Mouse (Mus musculus) olfactory bulb, adult 2 months (tissue): ENCODE measurements around the gene Gps2. TPM values are rescaled to one million over a fixed set of nuclear protein-coding genes. Genes with fewer than 3 reads are reported as not detected.

Source experiments
- H3K27ac ChIP-seq: fragments of 200-500 bp; 2 replicates; pipeline ENCODE4 v1.5.1; 2012; ENCODE audit warnings: low read depth, low read length; ENCODE audit not compliant: insufficient read depth
- H3K4me1 ChIP-seq: fragments of 200-500 bp; 2 replicates; pipeline ENCODE4 v1.6.1; 2012; ENCODE audit warnings: low read length; ENCODE audit not compliant: control insufficient read depth, insufficient read depth
- H3K4me3 ChIP-seq: fragments of 200-500 bp; 2 replicates; pipeline ENCODE4 v1.5.1; 2012; ENCODE audit warnings: mild to moderate bottlenecking, low read depth, low read length, moderate library complexity; ENCODE audit not compliant: insufficient read depth
- CTCF ChIP-seq: fragments of 200-500 bp; IDR thresholded peaks from 2 replicates; pipeline ENCODE4 v1.5.1; 2012; ENCODE audit warnings: low read depth, mild to moderate bottlenecking, low read length, moderate library complexity; ENCODE audit not compliant: insufficient read depth
- POLR2A ChIP-seq: fragments of 200-500 bp; IDR thresholded peaks from 2 replicates; pipeline ENCODE4 v1.6.1; 2012; ENCODE audit warnings: mild to moderate bottlenecking, low read depth, low read length, moderate library complexity; ENCODE audit not compliant: insufficient read depth
- WGBS: fragments of 180-500 bp; shearing (Covaris S2); methylation state at CpG from one replicate; pipeline ENCODE4 v1.1.7; 2018; 5-methylcytosine and 5-hydroxymethylcytosine counted together
- polyA plus RNA-seq: library from polyadenylated mRNA; stranded (reverse); fragments of >200 nt; gene quantifications from 2 replicates; pipeline ENCODE4 v1.2.4, GENCODE M21; 2012; ENCODE audit warnings: low replicate concordance; ENCODE audit not compliant: missing spikeins, insufficient read depth, insufficient read length

Gene Gps2
- polyA plus RNA-seq, 1 experiment = not detected

GRCm38 (mm10) chr11:69901406-69901846, 12.3 kb upstream of the Gps2 start:
- H3K27ac ChIP-seq = peak overlapping the region; percentile 92
- peak overlapping the region; percentile 67 for H3K4me3 ChIP-seq
- peaks cover 14% of the 10 kb centered on the region for H3K4me1 ChIP-seq
- WGBS = under 1% methylated on average over 42 of the region's 42 CpGs
- TF ChIP-seq POLR2A (no peak; the same call in 1 of the 2 replicates), CTCF (no peak)

- WGBS = under 1% methylated on average over 39 of the region's 39 CpGs
- TF ChIP-seq POLR2A (no peak), CTCF (no peak)
- Histone ChIP-seq H3K4me1 (peaks cover 14% of the 10 kb centered on the region), H3K27ac (no peak overlapping the region), H3K4me3 (peak overlapping the region; percentile 67)
These were observed 11.7 kb upstream of the Gps2 start for GRCm38 (mm10) chr11:69901993-69902392.

- Histone ChIP-seq H3K27ac (no peak overlapping the region), H3K4me1 (peaks cover 14% of the 10 kb centered on the region), H3K4me3 (no peak overlapping the region)
- no peak for TF ChIP-seq CTCF
- TF ChIP-seq POLR2A = no peak
- 80% methylated on average over 13 of the region's 13 CpGs for WGBS
These were observed 10.7 kb upstream of the Gps2 start for GRCm38 (mm10) chr11:69902972-69903371.

GRCm38 (mm10) chr11:69904311-69904710, 9.4 kb upstream of the Gps2 start:
- TF ChIP-seq POLR2A (no peak), CTCF (no peak)
- Histone ChIP-seq H3K4me3 (no peak overlapping the region), H3K4me1 (peaks cover 14% of the 10 kb centered on the region), H3K27ac (no peak overlapping the region)
- WGBS = 93% methylated on average over 9 of the region's 9 CpGs

DNA sequence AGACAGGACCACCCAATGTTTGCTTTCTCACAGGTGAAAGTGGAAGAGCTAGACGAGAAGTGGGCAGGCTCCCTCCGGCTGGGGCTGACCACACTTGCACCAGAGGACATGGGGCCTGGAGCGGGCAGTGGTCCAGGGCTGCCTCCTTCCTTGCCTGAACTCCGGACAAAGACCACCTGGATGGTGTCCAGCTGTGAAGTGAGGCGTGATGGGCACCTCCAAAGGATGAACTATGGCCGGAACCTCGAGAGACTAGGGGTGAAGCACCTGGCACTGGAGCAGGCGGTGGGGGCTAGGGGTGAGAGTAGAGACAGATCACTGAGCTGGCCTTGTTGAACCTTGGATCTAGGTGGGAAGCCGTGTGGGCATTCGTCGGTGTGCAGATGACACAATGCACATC, 5.0 kb upstream of the Gps2 start:
- TF ChIP-seq POLR2A (no peak), CTCF (no peak)
- Histone ChIP-seq H3K27ac (no peak overlapping the region), H3K4me3 (no peak overlapping the region), H3K4me1 (peaks cover 7% of the 10 kb centered on the region)
- 86% methylated on average over 11 of the region's 11 CpGs for WGBS

DNA sequence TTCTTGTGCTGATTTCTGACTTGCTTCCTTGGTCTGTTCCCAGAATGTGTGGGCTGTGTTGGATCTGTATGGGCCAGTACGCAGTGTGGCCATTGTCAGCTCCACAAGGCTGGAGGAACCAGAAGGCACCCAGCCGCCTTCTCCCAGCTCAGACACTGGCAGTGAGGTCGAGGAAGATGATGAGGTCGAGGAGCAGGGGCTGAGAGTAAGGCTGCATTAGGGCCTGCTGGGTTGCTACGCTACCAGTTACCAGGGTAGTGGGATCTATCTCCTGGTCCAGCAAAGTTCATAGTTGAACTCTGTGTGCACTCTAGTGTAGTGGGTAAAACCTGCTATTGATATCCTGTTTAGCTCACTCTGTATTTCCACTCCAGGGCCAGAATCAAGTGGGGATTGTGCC, 4.5 kb upstream of the Gps2 start:
- Histone ChIP-seq H3K4me3 (no peak overlapping the region), H3K4me1 (peaks cover 8% of the 10 kb centered on the region), H3K27ac (no peak overlapping the region)
- TF ChIP-seq POLR2A = no peak
- TF ChIP-seq CTCF = no peak
- WGBS = 90% methylated on average over 5 of the region's 5 CpGs

- Histone ChIP-seq H3K4me1 (peaks cover 13% of the 10 kb centered on the region), H3K27ac (no peak overlapping the region), H3K4me3 (no peak overlapping the region)
- WGBS = 94% methylated on average over 8 of the region's 8 CpGs
- no peak for TF ChIP-seq CTCF
- TF ChIP-seq POLR2A = no peak
These were observed 3.5 kb upstream of the Gps2 start for GRCm38 (mm10) chr11:69910177-69910576.

DNA sequence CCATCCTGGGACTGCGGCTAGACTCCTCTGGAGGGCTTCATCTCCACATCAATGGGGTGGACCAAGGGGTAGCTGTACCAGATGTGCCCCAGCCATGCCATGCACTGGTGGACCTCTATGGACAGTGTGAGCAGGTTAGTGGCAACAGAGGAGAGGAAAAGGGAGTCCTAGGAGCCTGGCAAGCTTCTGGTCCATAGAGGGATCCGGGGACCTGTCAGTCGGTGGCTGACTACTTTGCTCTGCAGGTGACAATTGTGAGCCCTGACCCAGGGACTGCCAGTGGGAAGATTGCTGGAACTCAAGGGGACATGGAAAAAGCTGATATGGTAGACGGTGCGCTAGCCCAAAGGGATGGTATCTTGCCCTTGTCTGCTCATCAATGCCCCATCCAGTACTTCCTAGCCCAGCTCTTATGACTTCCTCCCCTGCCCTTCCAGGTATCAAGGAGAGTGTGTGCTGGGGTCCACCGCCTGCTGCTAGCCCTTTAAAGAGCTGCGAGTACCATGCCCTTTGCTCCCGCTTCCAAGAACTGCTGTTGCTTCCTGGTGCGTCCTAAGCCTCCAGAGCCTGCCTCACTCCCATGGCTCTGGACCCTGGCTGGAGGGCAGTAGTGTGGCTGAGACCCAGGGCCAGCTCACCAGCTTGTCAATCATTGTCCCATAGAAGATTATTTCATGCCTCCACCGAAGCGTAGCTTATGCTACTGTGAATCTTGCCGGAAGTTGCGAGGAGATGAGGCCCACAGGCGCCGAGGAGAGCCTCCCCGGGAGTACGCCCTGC, 2.7 kb upstream of the Gps2 start:
- TF ChIP-seq POLR2A (no peak), CTCF (no peak)
- WGBS = 90% methylated on average over 17 of the region's 17 CpGs
- H3K4me3 ChIP-seq = no peak overlapping the region

DNA sequence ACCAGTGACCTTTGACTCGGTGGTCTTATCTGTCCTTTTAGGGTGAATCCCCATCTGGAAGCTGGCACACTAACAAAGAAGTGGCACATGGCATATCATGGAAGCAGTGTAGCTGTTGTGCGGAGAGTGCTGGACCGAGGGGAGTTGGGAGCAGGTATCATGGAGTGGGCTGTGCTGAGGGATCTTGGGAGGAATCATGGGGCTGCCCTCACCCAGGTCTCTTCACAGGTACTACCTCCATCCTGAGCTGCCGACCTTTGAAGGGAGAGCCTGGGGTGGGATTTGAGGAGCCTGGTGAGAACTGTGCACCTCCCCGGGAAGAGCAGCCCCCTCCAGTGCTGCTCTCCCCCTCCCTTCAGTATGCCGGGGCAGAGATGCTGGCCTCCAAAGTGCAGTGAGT, 2.0 kb upstream of the Gps2 start:
- WGBS = 89% methylated on average over 6 of the region's 6 CpGs
- no peak overlapping the region for H3K27ac ChIP-seq
- H3K4me1 ChIP-seq = peaks cover 20% of the 10 kb centered on the region
- H3K4me3 ChIP-seq = no peak overlapping the region
- TF ChIP-seq CTCF (no peak), POLR2A (no peak)

More for the DNA sequence above, 2.7 kb upstream of the Gps2 start:
- peaks cover 18% of the 10 kb centered on the region for H3K4me1 ChIP-seq
- no peak overlapping the region for H3K27ac ChIP-seq
